Mouse (Mus musculus) lung, embryonic 16.5 days (tissue): Measurements from ENCODE around the gene Slc51b. TPM values are rescaled to one million over a fixed set of nuclear protein-coding genes. Genes with fewer than 3 reads are reported as not detected.

Source experiments
- ATAC-seq: fragments of 200-750 bp; cut with Nextera tagmentation; 2 replicates; pipeline ENCODE4 v1.8.0; 2017; ENCODE audit warnings: low read depth, mild to moderate bottlenecking, moderate library complexity
- H3K27ac ChIP-seq: fragments of 300-500 bp; sonication (generic); 2 replicates; pipeline ENCODE4 v1.5.1; 2014; ENCODE audit warnings: mild to moderate bottlenecking, control low read depth, low read length
- H3K27me3 ChIP-seq: fragments of 300-500 bp; sonication (generic); 2 replicates; pipeline ENCODE4 v1.6.1; 2014; ENCODE audit warnings: low read depth, low read length, mixed read lengths; ENCODE audit not compliant: control insufficient read depth, insufficient read depth
- H3K36me3 ChIP-seq: fragments of 300-500 bp; sonication (generic); 2 replicates; pipeline ENCODE4 v1.6.1; 2014; ENCODE audit warnings: low read length; ENCODE audit not compliant: control insufficient read depth, insufficient read depth
- H3K4me1 ChIP-seq: fragments of 300-500 bp; sonication (generic); replicated peaks from 2 replicates; pipeline ENCODE4 v1.6.1; 2014; ENCODE audit warnings: low read length, mixed read lengths; ENCODE audit not compliant: control insufficient read depth, insufficient read depth
- H3K4me2 ChIP-seq: fragments of 300-500 bp; sonication (generic); 2 replicates; pipeline ENCODE4 v1.6.1; 2014; ENCODE audit warnings: low read depth, low read length, control low read depth
- H3K4me3 ChIP-seq: fragments of 300-500 bp; sonication (generic); 2 replicates; pipeline ENCODE4 v1.5.1; 2014; ENCODE audit warnings: mild to moderate bottlenecking, low read length, control low read depth
- H3K9ac ChIP-seq: fragments of 300-500 bp; sonication (generic); 2 replicates; pipeline ENCODE4 v1.6.1; 2014; ENCODE audit warnings: low read length, control low read depth
- H3K9me3 ChIP-seq: fragments of 300-500 bp; sonication (generic); 2 replicates; pipeline ENCODE4 v1.6.1; 2016; ENCODE audit warnings: low read length; ENCODE audit not compliant: control insufficient read depth
- WGBS: fragments of 180-500 bp; shearing (Covaris S2); extraction: QIAGEN DNeasy Blood & Tissue Kit; methylation state at CpG from one replicate; pipeline ENCODE4 v1.1.7; 2014; 5-methylcytosine and 5-hydroxymethylcytosine counted together
- polyA plus RNA-seq: library from polyadenylated mRNA; unstranded; fragments of >200 nt; fragmentation: Nextera tagmentation; extraction: Ambion mirVana; gene quantifications from 2 replicates; pipeline ENCODE4 v1.2.1, GENCODE M21; 2015

Gene Slc51b
- polyA plus RNA-seq, 1 experiment from 2014 or later = not detected

DNA sequence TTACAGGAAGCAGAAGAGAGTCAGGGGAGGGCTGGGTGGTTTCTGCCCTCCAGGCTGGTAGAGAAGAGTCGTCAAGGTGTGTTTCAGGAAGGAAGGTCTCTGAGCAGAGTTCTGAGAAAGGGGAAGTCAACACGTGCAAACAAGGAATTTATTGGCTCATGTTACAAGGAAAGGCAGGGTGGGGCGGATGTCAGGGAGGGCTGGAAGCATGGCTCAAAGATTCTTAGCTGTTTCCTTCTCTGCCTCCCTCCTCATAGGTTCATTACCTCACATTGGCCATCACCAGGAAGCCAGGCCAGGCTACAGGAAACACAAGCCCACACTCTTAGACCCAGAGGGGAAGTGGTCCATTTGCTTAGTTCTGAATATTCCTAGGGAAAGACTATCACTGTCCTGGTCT is 1.6 kb upstream of the Slc51b start:
- no peak for ATAC-seq
- Histone ChIP-seq H3K4me2 (no peak overlapping the region), H3K27ac (no peak overlapping the region), H3K9me3 (no peaks in the 10 kb centered on the region), H3K4me1 (no peaks in the 10 kb centered on the region), H3K4me3 (no peak overlapping the region), H3K9ac (no peak overlapping the region), H3K36me3 (no peaks in the 10 kb centered on the region), H3K27me3 (no peaks in the 10 kb centered on the region)
- 24% methylated on average over 3 of the region's 3 CpGs for WGBS

GRCm38 (mm10) chr9:65419633-65420032 is 3.1 kb downstream of the Slc51b start:
- H3K27ac ChIP-seq = no peak overlapping the region
- H3K4me3 ChIP-seq = no peak overlapping the region
- no peaks in the 10 kb centered on the region for H3K4me1 ChIP-seq
- no peak overlapping the region for H3K4me2 ChIP-seq
- no peaks in the 10 kb centered on the region for H3K36me3 ChIP-seq
- no peaks in the 10 kb centered on the region for H3K9me3 ChIP-seq
- WGBS = 67% methylated on average over 3 of the region's 3 CpGs
- no peak overlapping the region for H3K9ac ChIP-seq
- no peak for ATAC-seq
- H3K27me3 ChIP-seq = no peaks in the 10 kb centered on the region

- ATAC-seq = peak; percentile 47; the same call in 1 of the 2 replicates
- Histone ChIP-seq H3K27me3 (no peaks in the 10 kb centered on the region), H3K27ac (no peak overlapping the region), H3K4me1 (no peaks in the 10 kb centered on the region), H3K36me3 (no peaks in the 10 kb centered on the region), H3K4me2 (no peak overlapping the region), H3K9ac (no peak overlapping the region), H3K4me3 (no peak overlapping the region), H3K9me3 (no peaks in the 10 kb centered on the region)
- 33% methylated on average over 3 of the region's 3 CpGs for WGBS
Measured at GRCm38 (mm10) chr9:65417738-65418137, 5.0 kb downstream of the Slc51b start.

GRCm38 (mm10) chr9:65411326-65411725 is 11.4 kb downstream of the Slc51b start:
- H3K4me3 ChIP-seq = no peak overlapping the region
- H3K4me2 ChIP-seq = no peak overlapping the region
- H3K27ac ChIP-seq = no peak overlapping the region
- no peaks in the 10 kb centered on the region; the same call in 1 of the 2 replicates for H3K4me1 ChIP-seq
- H3K9ac ChIP-seq = no peak overlapping the region
- H3K9me3 ChIP-seq = no peaks in the 10 kb centered on the region
- no peak for ATAC-seq
- WGBS = 55% methylated on average over 3 of the region's 3 CpGs
- peaks cover 4% of the 10 kb centered on the region; the same call in 1 of the 2 replicates for H3K36me3 ChIP-seq
- no peaks in the 10 kb centered on the region for H3K27me3 ChIP-seq

- H3K9ac ChIP-seq = no peak overlapping the region
- H3K4me2 ChIP-seq = no peak overlapping the region
- no peaks in the 10 kb centered on the region; the same call in 1 of the 2 replicates for H3K4me1 ChIP-seq
- H3K36me3 ChIP-seq = peaks cover 4% of the 10 kb centered on the region; the same call in 1 of the 2 replicates
- H3K27me3 ChIP-seq = no peaks in the 10 kb centered on the region
- no peak for ATAC-seq
- H3K4me3 ChIP-seq = no peak overlapping the region
- H3K27ac ChIP-seq = no peak overlapping the region
- WGBS = 68% methylated on average over 8 of the region's 8 CpGs
- no peaks in the 10 kb centered on the region for H3K9me3 ChIP-seq
Measured at GRCm38 (mm10) chr9:65410378-65410777, 12.4 kb downstream of the Slc51b start.

GRCm38 (mm10) chr9:65408871-65409295 is 13.9 kb downstream of the Slc51b start:
- peaks cover 9% of the 10 kb centered on the region for H3K4me1 ChIP-seq
- WGBS = 42% methylated on average over 5 of the region's 5 CpGs
- no peak for ATAC-seq
- no peak overlapping the region for H3K4me3 ChIP-seq
- H3K36me3 ChIP-seq = peaks cover 4% of the 10 kb centered on the region; the same call in 1 of the 2 replicates
- no peak overlapping the region for H3K27ac ChIP-seq
- H3K4me2 ChIP-seq = no peak overlapping the region
- H3K27me3 ChIP-seq = no peaks in the 10 kb centered on the region
- H3K9me3 ChIP-seq = no peaks in the 10 kb centered on the region
- H3K9ac ChIP-seq = no peak overlapping the region

- no peak overlapping the region for H3K4me2 ChIP-seq
- ATAC-seq = no peak
- H3K9ac ChIP-seq = no peak overlapping the region
- H3K4me3 ChIP-seq = no peak overlapping the region
- no peak overlapping the region for H3K27ac ChIP-seq
- no peaks in the 10 kb centered on the region for H3K9me3 ChIP-seq
- peaks cover 4% of the 10 kb centered on the region; the same call in 1 of the 2 replicates for H3K36me3 ChIP-seq
- H3K4me1 ChIP-seq = peaks cover 9% of the 10 kb centered on the region
- 62% methylated on average over 3 of the region's 3 CpGs for WGBS
- no peaks in the 10 kb centered on the region for H3K27me3 ChIP-seq
Measured at GRCm38 (mm10) chr9:65407861-65408260, 14.9 kb downstream of the Slc51b start.

- WGBS = 72% methylated on average over 5 of the region's 5 CpGs
- no peak overlapping the region for H3K27ac ChIP-seq
- no peaks in the 10 kb centered on the region for H3K27me3 ChIP-seq
- H3K4me1 ChIP-seq = peaks cover 13% of the 10 kb centered on the region
- no peak overlapping the region for H3K4me3 ChIP-seq
- H3K36me3 ChIP-seq = peaks cover 4% of the 10 kb centered on the region; the same call in 1 of the 2 replicates
- H3K9ac ChIP-seq = no peak overlapping the region
- ATAC-seq = no peak
- no peaks in the 10 kb centered on the region for H3K9me3 ChIP-seq
- no peak overlapping the region for H3K4me2 ChIP-seq
Measured at GRCm38 (mm10) chr9:65407327-65407726, 15.4 kb downstream of the Slc51b start.

DNA sequence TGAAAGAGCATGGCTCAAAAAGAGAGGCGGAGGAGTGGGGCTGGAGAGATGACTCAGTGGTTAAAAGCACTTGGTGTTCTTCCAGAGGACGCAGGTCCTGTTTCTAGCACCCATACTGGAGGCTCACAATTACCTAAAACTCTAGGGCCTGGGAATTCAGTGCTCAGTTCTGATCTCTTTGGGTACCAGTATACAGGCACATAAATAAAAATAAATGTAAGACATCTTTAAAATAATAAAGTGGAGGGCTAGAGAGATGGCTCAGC is 17.6 kb downstream of the Slc51b start:
- H3K9ac ChIP-seq = 0 out of 2 replicates have a peak overlapping the region, but pooled peaks have one; percentile 5
- no peaks in the 10 kb centered on the region for H3K9me3 ChIP-seq
- ATAC-seq = no peak
- 84% methylated on average over 2 of the region's 2 CpGs for WGBS
- peaks cover 16% of the 10 kb centered on the region for H3K4me1 ChIP-seq
- H3K4me2 ChIP-seq = no peak overlapping the region
- H3K27me3 ChIP-seq = no peaks in the 10 kb centered on the region
- H3K36me3 ChIP-seq = no peaks in the 10 kb centered on the region
- H3K4me3 ChIP-seq = no peak overlapping the region
- H3K27ac ChIP-seq = peak overlapping the region; percentile 89
